Mouse (Mus musculus): ENCODE data around the gene Topaz1. TPM values are rescaled to one million over a fixed set of nuclear protein-coding genes. Genes with fewer than 3 reads are reported as not detected.

The Topaz1 gene
- polyA plus RNA-seq (2012; rRNA removed) = 0.24 TPM in 1 of 2 replicates, not detected in the other

DNA sequence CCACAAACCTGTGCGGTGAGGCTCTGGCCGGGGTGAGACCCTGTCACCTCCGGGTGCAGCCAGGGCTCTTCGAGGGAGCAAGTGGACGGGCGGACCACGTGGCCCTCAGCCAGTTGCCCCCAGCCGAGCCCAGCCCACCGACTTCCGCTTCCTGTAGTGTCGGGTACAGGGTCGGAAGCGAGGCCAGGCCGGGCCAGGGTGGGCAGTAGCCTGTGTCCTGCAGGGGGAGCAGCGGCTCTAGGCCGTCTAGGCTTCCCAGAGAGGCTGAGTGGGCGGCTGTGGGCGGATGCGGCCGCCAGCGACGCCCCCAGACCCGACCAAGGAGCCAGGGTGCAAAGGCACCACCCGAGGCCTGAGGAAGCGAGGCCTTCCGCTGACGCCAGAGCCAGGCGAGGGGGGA lies at the start of gene Topaz1:
Gene Topaz1, plus strand, starts transcription at position 287 of the 400 bp plus-strand sequence.

DNA sequence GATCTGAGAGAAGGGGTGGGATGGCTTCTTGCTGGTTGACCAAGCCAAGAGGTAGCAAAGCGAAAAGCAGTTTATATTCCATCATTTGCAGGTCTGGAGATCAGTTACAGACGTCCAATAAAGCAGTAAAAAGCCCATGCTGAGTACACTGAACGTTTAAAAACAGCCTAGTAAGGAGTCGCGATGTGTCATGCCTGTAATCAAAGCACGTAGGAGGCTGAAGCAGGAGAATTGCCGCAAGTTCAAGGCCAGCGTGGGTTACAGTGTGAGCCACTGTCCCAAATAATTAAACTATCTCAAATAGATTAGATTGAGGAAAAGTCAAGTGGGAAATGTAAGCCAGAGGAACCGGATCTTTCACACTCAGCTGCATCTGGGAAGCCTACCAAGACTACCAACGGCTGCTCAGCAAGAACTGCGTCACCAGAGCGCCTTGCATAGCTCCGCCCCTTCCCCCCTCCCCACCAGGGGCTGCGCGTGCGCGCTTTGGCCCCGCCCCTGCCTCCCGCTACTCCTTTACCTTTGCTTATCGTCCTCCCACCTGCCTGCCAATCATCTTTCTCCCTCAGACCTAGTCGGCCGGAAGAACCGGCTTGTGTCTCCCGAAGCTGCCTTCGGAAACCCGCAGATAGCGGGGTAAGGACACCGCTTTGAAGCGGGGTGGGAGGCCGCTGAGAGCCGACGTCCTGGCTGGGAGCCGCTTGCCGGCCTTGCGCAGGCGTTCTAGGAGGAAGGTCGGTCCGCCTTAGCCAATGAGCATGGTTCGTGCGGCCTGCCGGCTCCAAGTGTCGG lies 58.1 kb downstream of the Topaz1 start, which contains the start of gene Tcaim:
Gene Tcaim, plus strand, starts transcription at position 487 of the 792 bp plus-strand sequence.

DNA sequence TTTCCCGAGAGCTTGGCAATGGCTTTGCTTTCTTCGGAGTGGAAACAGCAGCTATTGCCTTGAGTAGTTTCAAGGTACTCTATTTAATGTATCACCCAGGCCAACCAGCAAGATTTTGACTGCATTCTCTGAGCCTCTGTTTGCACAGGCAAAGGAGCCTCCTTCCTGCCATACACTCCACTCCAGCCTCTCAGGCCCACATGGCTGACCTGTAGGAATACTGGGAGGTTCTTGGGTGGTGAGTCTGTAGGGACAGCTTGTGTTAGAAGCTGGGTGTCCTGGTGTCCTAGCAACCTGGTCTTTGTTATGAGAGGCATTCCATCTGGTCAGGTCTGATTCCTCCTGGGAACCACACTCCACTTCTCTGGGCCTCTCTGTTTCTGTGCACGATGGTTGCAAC lies 96.6 kb downstream of the Topaz1 start, which contains the start of gene Gm35549:
Gene Gm35549, minus strand, starts transcription at position 276 of the 400 bp plus-strand sequence.

Other genes starting within 250 kb of the Topaz1 start
- gene Tcaim, start 58.2 kb downstream of the Topaz1 start, polyA plus RNA-seq (2012; rRNA removed) = 2.6 and 3.0 TPM in 2 replicates
- not detected in 2 replicates for gene Gm35549, start 96.7 kb downstream of the Topaz1 start, polyA plus RNA-seq (2012; rRNA removed)
- 29.6 and 29.7 TPM in 2 replicates for gene Zfp445, start 118.7 kb downstream of the Topaz1 start, polyA plus RNA-seq (2012; rRNA removed)
- gene Zkscan7, start 138.3 kb downstream of the Topaz1 start, polyA plus RNA-seq (2012; rRNA removed) = 3.1 and 3.9 TPM in 2 replicates
- gene Zfp105, start 175.7 kb downstream of the Topaz1 start, polyA plus RNA-seq (2012; rRNA removed) = 1.8 and 1.9 TPM in 2 replicates
- 1.3 and 1.5 TPM in 2 replicates for gene 1110059G10Rik, start 203.7 kb downstream of the Topaz1 start, polyA plus RNA-seq (2012; rRNA removed)
- gene Kif15, start 203.7 kb downstream of the Topaz1 start, polyA plus RNA-seq (2012; rRNA removed) = 1.3 and 6.7 TPM in 2 replicates

All from ovary, adult 2 months (tissue).